Mouse (Mus musculus) small intestine, adult 2 months (tissue): ENCODE measurements around the gene Dsn1. TPM values are rescaled to one million over a fixed set of nuclear protein-coding genes. Genes with fewer than 3 reads are reported as not detected.

Experiments
- H3K27ac ChIP-seq: fragments of 200-500 bp; 2 replicates; pipeline ENCODE4 v1.5.1; 2012; ENCODE audit warnings: low read depth, low read length, control low read depth, inconsistent platforms; ENCODE audit not compliant: insufficient read depth
- H3K27me3 ChIP-seq: fragments of 200-500 bp; 2 replicates; pipeline ENCODE4 v1.6.1; 2012; ENCODE audit warnings: mild to moderate bottlenecking, moderate library complexity, low read length, inconsistent platforms; ENCODE audit not compliant: control insufficient read depth, insufficient read depth
- H3K36me3 ChIP-seq: fragments of 200-500 bp; 2 replicates; pipeline ENCODE4 v1.6.1; 2012; ENCODE audit warnings: mild to moderate bottlenecking, low read length, control low read depth, inconsistent platforms; ENCODE audit not compliant: control insufficient read depth, insufficient read depth
- H3K4me1 ChIP-seq: fragments of 200-500 bp; 2 replicates; pipeline ENCODE4 v1.6.1; 2012; ENCODE audit warnings: low read length, inconsistent platforms, mixed read lengths; ENCODE audit not compliant: control insufficient read depth, insufficient read depth, insufficient read length
- H3K4me3 ChIP-seq: fragments of 200-500 bp; 2 replicates; pipeline ENCODE4 v1.5.1; 2012; ENCODE audit warnings: low read depth, mild to moderate bottlenecking, control low read depth, inconsistent platforms, low read length, moderate library complexity
- CTCF ChIP-seq: fragments of 200-500 bp; IDR thresholded peaks from 2 replicates; pipeline ENCODE4 v1.5.1; 2012; ENCODE audit warnings: low read depth, mild to moderate bottlenecking, control low read depth, inconsistent platforms, low read length, moderate library complexity, mixed read lengths; ENCODE audit not compliant: insufficient replicate concordance, insufficient read length; ENCODE audit errors: extremely low read depth
- POLR2A ChIP-seq: fragments of 200-500 bp; IDR thresholded peaks from 2 replicates; pipeline ENCODE4 v1.6.1; 2012; ENCODE audit warnings: low read depth, mild to moderate bottlenecking, control low read depth, inconsistent platforms, low read length, moderate library complexity
- whole genome bisulfite sequencing: fragments of 180-500 bp; shearing (Covaris S2); methylation state at CpG from one replicate; pipeline ENCODE4 v1.1.7; 2018; 5-methylcytosine and 5-hydroxymethylcytosine counted together
- polyA plus RNA-seq: library from polyadenylated mRNA; depleted of rRNA; stranded (reverse); fragments of >200 nt; gene quantifications from 2 replicates; pipeline ENCODE4 v1.2.3, GENCODE M21; 2012

Dsn1 gene
- polyA plus RNA-seq, 1 experiment: 1.1 TPM

DNA sequence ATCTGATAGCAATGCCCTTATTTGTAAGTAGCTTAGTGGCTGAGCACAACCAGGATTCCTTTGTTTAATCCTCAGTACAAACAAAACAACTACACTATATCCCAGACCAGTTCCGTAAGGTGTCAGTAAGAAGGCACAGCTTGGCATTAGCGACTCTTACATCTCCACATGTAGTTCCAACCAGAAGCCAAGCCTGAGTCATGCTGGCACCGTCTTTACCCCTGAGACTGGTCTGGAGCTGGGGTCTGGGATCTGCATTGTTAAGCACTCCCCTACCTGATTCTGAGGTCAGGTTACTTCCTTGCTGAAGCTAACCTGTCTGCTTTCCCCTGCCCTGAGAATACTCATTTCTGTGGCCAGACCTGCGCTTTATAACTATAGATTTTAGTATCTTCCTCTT lies 38.5 kb downstream of the Dsn1 start:
- TF ChIP-seq POLR2A (no peak), CTCF (no peak)
- Histone ChIP-seq H3K27ac (no peak overlapping the region), H3K27me3 (no peaks in the 10 kb centered on the region), H3K4me3 (no peak overlapping the region), H3K36me3 (peaks cover 9% of the 10 kb centered on the region), H3K4me1 (peaks cover 3% of the 10 kb centered on the region; the same call in 1 of the 2 replicates)
- WGBS: 86% methylated on average over 4 of the region's 4 CpGs

DNA sequence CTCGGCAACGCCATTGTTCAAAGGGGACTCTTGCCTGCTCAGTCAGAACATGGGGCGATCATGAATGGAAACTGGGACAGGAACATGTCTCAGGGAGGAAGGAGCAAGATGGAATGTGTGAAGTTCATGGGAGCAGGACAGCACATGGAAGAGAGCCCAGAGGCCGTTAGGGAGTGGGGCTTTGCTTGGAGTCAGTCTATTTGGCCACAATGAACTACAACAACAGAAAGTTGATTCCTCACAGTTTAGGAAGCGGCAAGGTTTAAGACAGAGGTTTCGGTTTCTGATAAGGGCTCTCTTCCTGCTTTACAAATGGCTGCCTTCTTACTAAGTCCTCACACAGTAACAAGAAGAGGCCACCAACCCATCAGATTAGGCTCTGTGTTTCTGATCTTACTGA lies 39.6 kb downstream of the Dsn1 start:
- TF ChIP-seq CTCF (no peak), POLR2A (no peak)
- Histone ChIP-seq H3K36me3 (peaks cover 9% of the 10 kb centered on the region), H3K4me3 (no peak overlapping the region), H3K27me3 (no peaks in the 10 kb centered on the region), H3K27ac (peak overlapping the region; percentile 31; the same call in 1 of the 2 replicates), H3K4me1 (peaks cover 3% of the 10 kb centered on the region; the same call in 1 of the 2 replicates)
- 75% methylated on average over 6 of the region's 6 CpGs for WGBS

DNA sequence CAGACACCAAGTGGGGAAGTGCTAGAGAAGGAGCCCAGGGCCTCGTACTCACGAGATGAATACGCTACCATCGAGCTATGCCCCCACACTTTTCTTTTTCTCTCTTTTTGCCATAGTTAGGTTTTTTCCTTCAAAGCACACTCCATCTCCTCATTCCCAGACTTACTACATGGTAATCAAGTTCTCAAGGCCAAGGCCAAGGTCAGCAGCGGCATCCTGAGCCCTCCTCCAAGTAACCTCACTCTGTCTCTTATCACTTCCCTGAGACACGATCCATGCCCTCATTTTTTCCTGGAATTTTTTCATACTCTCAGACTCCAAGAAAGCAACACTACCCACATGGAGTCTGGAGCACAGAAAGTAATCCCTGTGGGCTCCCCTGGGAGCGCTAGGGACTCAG lies 43.1 kb downstream of the Dsn1 start:
- Histone ChIP-seq H3K4me1 (0 out of 2 replicates have a peak, but pooled peaks cover 3% of the 10 kb centered on the region), H3K27ac (no peak overlapping the region), H3K36me3 (peaks cover 7% of the 10 kb centered on the region), H3K27me3 (no peaks in the 10 kb centered on the region), H3K4me3 (no peak overlapping the region)
- TF ChIP-seq CTCF: no peak
- TF ChIP-seq POLR2A: no peak
- WGBS: 92% methylated on average over 7 of the region's 7 CpGs

DNA sequence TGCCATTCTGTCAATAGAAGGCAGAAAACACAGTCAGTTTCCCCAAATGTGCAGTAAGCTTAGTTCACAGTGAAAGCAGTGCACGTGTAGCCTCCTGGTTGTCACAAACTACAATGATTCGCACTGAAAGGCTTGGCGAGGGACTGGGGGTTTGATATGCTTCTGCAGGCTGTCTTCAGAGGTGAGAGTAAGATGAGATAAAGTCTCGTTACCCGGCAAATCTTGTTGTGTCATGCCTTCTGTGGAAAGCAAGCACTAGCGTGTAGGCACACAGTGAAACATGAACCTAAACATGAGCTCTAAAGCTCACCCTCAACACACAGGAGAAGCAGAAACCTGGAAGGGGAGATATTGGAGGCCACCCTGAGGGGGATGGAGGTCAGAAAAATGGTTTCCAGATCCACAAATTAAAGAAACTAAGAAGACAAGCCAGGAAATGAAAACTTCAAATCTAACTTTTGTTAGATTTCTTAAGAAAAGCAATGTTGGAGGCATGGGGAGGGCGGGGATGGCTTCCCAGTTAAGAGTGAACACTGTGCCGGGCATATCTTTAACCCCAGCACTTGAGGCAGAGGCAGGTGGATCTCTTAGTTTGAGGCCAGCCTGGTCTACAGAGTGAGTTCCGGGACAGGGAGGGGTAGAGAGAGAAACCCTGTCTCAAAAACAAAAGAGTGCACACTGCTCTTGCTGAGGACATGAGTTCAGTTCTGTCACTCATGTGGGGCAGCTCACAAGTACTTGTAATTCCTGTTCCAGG lies 48.3 kb downstream of the Dsn1 start:
- H3K27me3 ChIP-seq: no peaks in the 10 kb centered on the region
- WGBS: 91% methylated on average over 9 of the region's 9 CpGs
- no peak for TF ChIP-seq POLR2A
- TF ChIP-seq CTCF: no peak

GRCm38 (mm10) chr2:156957035-156957434 lies 49.9 kb downstream of the Dsn1 start:
- 95% methylated on average over 2 of the region's 2 CpGs for WGBS
- H3K27ac ChIP-seq: no peak overlapping the region
- no peaks in the 10 kb centered on the region; the same call in 1 of the 2 replicates for H3K4me1 ChIP-seq
- no peaks in the 10 kb centered on the region for H3K27me3 ChIP-seq
- TF ChIP-seq POLR2A: no peak
- TF ChIP-seq CTCF: no peak
- no peak overlapping the region for H3K4me3 ChIP-seq
- H3K36me3 ChIP-seq: peaks cover 14% of the 10 kb centered on the region

More for the DNA sequence above, 48.3 kb downstream of the Dsn1 start:
- Histone ChIP-seq H3K27ac (no peak overlapping the region), H3K36me3 (peaks cover 14% of the 10 kb centered on the region), H3K4me1 (no peaks in the 10 kb centered on the region), H3K4me3 (no peak overlapping the region)

DNA sequence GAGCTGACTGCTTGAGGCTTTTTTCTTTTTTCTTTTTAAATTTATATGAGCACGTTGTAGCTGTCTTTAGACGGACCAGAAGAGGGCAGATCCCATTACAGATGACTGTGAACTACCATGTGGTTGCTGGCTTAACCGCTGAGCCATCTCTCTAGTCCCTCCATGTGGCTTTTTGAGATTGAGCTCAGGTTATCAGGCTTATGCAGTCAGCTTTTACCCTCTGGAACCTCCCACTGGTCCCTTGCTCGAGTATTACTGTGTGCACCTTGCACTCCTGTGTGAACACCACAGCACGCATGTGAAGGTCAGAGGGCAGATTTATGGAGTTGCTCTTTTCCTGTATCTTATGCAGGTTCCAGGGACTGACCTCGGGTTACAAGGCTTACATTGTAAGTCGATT lies 50.6 kb downstream of the Dsn1 start:
- Histone ChIP-seq H3K36me3 (peaks cover 14% of the 10 kb centered on the region), H3K27me3 (no peaks in the 10 kb centered on the region), H3K4me3 (no peak overlapping the region), H3K4me1 (no peaks in the 10 kb centered on the region; the same call in 1 of the 2 replicates), H3K27ac (no peak overlapping the region)
- 65% methylated on average over 7 of the region's 7 CpGs for WGBS
- TF ChIP-seq POLR2A (no peak), CTCF (no peak)

DNA sequence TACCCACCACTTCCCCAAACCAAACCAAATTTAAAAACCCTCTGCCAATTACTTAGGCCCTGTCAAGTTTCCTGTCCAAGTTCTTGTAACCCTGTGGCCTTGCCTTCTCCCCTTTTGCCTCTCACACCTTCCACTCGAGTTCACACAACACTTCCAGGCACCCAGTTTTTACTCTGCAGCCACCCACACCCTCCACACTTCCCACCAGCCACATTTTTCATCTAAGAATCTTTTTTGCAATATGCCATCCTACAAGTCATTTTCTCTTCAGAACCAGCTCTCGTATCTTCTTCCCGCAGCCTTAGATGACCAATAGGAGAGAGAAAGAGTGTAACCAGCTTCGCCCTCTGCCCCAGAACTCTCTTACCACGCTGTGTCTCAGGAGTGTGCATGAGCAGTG lies 52.5 kb downstream of the Dsn1 start:
- Histone ChIP-seq H3K4me1 (no peaks in the 10 kb centered on the region; the same call in 1 of the 2 replicates), H3K4me3 (no peak overlapping the region), H3K27me3 (no peaks in the 10 kb centered on the region), H3K27ac (no peak overlapping the region), H3K36me3 (peaks cover 16% of the 10 kb centered on the region)
- TF ChIP-seq POLR2A (no peak), CTCF (no peak)
- 91% methylated on average over 5 of the region's 5 CpGs for WGBS
